Mouse (Mus musculus) heart, embryonic 14.5 days (tissue): ENCODE measurements around the gene Isg20. TPM values are rescaled to one million over a fixed set of nuclear protein-coding genes. Genes with fewer than 3 reads are reported as not detected.

ENCODE experiments used
- ATAC-seq: fragments of 200-750 bp; cut with Nextera tagmentation; 2 replicates; pipeline ENCODE4 v1.8.0; 2017; ENCODE audit warnings: low read depth, moderate TSS enrichment; ENCODE audit not compliant: insufficient number of reproducible peaks, insufficient read depth, low FRiP score
- H3K27ac ChIP-seq, 2 experiments: fragments of 200-500 bp in 1 of 2; fragments of 300-500 bp in 1 of 2; sonication (generic) in 1 of 2; replicated peaks in 1 of 2; 2 replicates each; pipeline ENCODE4 v1.5.1; 2012 to 2014; ENCODE audit warnings: low read depth in 2 of 2, low read length in 2 of 2, control low read depth in 1 of 2, mild to moderate bottlenecking in 1 of 2, mixed read lengths in 1 of 2; ENCODE audit not compliant: control insufficient read depth in 1 of 2, insufficient read depth in 1 of 2
- H3K27me3 ChIP-seq: fragments of 300-500 bp; sonication (generic); 2 replicates; pipeline ENCODE4 v1.6.1; 2014; ENCODE audit warnings: mild to moderate bottlenecking, low read length, control low read depth; ENCODE audit not compliant: control insufficient read depth, insufficient read depth
- H3K36me3 ChIP-seq: fragments of 300-500 bp; sonication (generic); 2 replicates; pipeline ENCODE4 v1.6.1; 2014; ENCODE audit warnings: mild to moderate bottlenecking, control low read depth, low read length, mixed read lengths; ENCODE audit not compliant: control insufficient read depth, insufficient read depth
- H3K4me1 ChIP-seq, 2 experiments: fragments of 200-500 bp in 1 of 2; fragments of 300-500 bp in 1 of 2; sonication (generic) in 1 of 2; 2 replicates each; pipeline ENCODE4 v1.6.1; 2012 to 2014; ENCODE audit warnings: low read length in 2 of 2, control low read depth in 1 of 2, mixed read lengths in 1 of 2; ENCODE audit not compliant: control insufficient read depth in 2 of 2, insufficient read depth in 2 of 2
- H3K4me2 ChIP-seq: fragments of 300-500 bp; sonication (generic); 2 replicates; pipeline ENCODE4 v1.6.1; 2014; ENCODE audit warnings: mild to moderate bottlenecking, low read length
- H3K4me3 ChIP-seq, 2 experiments: fragments of 200-500 bp in 1 of 2; fragments of 300-500 bp in 1 of 2; sonication (generic) in 1 of 2; 2 replicates each; pipeline ENCODE4 v1.5.1; 2012 to 2014; ENCODE audit warnings: low read length in 2 of 2, mild to moderate bottlenecking in 2 of 2, control low read depth in 1 of 2, low read depth in 1 of 2, moderate library complexity in 1 of 2; ENCODE audit not compliant: control insufficient read depth in 1 of 2, insufficient read depth in 1 of 2
- H3K9ac ChIP-seq: fragments of 300-500 bp; sonication (generic); 2 replicates; pipeline ENCODE4 v1.6.1; 2014; ENCODE audit warnings: mild to moderate bottlenecking, low read length
- H3K9me3 ChIP-seq: fragments of 300-500 bp; sonication (generic); 2 replicates; pipeline ENCODE4 v1.6.1; 2016; ENCODE audit warnings: low read length, control low read depth; ENCODE audit not compliant: control insufficient read depth
- WGBS: fragments of 180-500 bp; shearing (Covaris S2); extraction: QIAGEN DNeasy Blood & Tissue Kit; methylation state at CpG from one replicate; pipeline ENCODE4 v1.1.7; 2014; 5-methylcytosine and 5-hydroxymethylcytosine counted together
- polyA plus RNA-seq: library from polyadenylated mRNA; unstranded; fragments of >200 nt; fragmentation: Nextera tagmentation; extraction: Ambion mirVana; gene quantifications from 2 replicates; pipeline ENCODE4 v1.2.1, GENCODE M21; 2014

The Isg20 gene
- polyA plus RNA-seq, 1 experiment from 2014 or later, result 1.9 TPM

GRCm38 (mm10) chr7:78938957-78939602 lies 25.9 kb downstream of the Isg20 start:
- Histone ChIP-seq H3K4me1 (no peaks in the 10 kb centered on the region), H3K27ac (no peak overlapping the region), H3K4me3 (no peak overlapping the region), H3K4me2 (no peak overlapping the region), H3K9me3 (no peaks in the 10 kb centered on the region), H3K27me3 (no peaks in the 10 kb centered on the region), H3K36me3 (no peaks in the 10 kb centered on the region), H3K9ac (no peak overlapping the region)
- 49% methylated on average over 19 of the region's 19 CpGs for WGBS
- no peak for ATAC-seq

GRCm38 (mm10) chr7:78940971-78941370 lies 27.7 kb downstream of the Isg20 start:
- Histone ChIP-seq H3K36me3 (no peaks in the 10 kb centered on the region), H3K4me1 (no peaks in the 10 kb centered on the region), H3K4me2 (no peak overlapping the region), H3K27me3 (no peaks in the 10 kb centered on the region), H3K9ac (no peak overlapping the region), H3K9me3 (no peaks in the 10 kb centered on the region), H3K4me3 (no peak overlapping the region), H3K27ac (no peak overlapping the region)
- ATAC-seq, result no peak
- WGBS, result 54% methylated on average over 3 of the region's 3 CpGs

GRCm38 (mm10) chr7:78942544-78942943 lies 29.3 kb downstream of the Isg20 start:
- H3K4me1 ChIP-seq, result no peaks in the 10 kb centered on the region
- no peak overlapping the region for H3K27ac ChIP-seq
- H3K9ac ChIP-seq, result no peak overlapping the region
- no peaks in the 10 kb centered on the region for H3K36me3 ChIP-seq
- WGBS, result 70% methylated on average over 2 of the region's 2 CpGs
- H3K27me3 ChIP-seq, result no peaks in the 10 kb centered on the region
- no peak overlapping the region for H3K4me3 ChIP-seq
- H3K4me2 ChIP-seq, result no peak overlapping the region
- no peak for ATAC-seq
- no peaks in the 10 kb centered on the region for H3K9me3 ChIP-seq

GRCm38 (mm10) chr7:78953886-78954572 lies 40.8 kb downstream of the Isg20 start:
- Histone ChIP-seq H3K9me3 (no peaks in the 10 kb centered on the region), H3K4me3 (no peak overlapping the region), H3K27ac (no peak overlapping the region), H3K4me2 (peak overlapping the region; percentile 50), H3K4me1 (peaks cover 4 to 5% of the 10 kb centered on the region in 2 experiments; a peak in 3 of 4 replicates), H3K9ac (no peak overlapping the region), H3K27me3 (no peaks in the 10 kb centered on the region), H3K36me3 (no peaks in the 10 kb centered on the region)
- 28% methylated on average over 11 of the region's 11 CpGs for WGBS
- ATAC-seq, result no peak

GRCm38 (mm10) chr7:78954619-78955018 lies 41.4 kb downstream of the Isg20 start:
- Histone ChIP-seq H3K9ac (no peak overlapping the region), H3K4me2 (no peak overlapping the region), H3K9me3 (no peaks in the 10 kb centered on the region), H3K4me3 (no peak overlapping the region), H3K27ac (no peak overlapping the region), H3K36me3 (no peaks in the 10 kb centered on the region), H3K4me1 (peaks cover 4 to 5% of the 10 kb centered on the region in 2 experiments; a peak in 3 of 4 replicates), H3K27me3 (no peaks in the 10 kb centered on the region)
- ATAC-seq, result no peak
- WGBS, result 77% methylated on average over 6 of the region's 6 CpGs

GRCm38 (mm10) chr7:78955086-78955485 lies 41.9 kb downstream of the Isg20 start:
- no peak overlapping the region for H3K9ac ChIP-seq
- H3K4me2 ChIP-seq, result no peak overlapping the region
- no peak overlapping the region for H3K27ac ChIP-seq
- no peaks in the 10 kb centered on the region for H3K9me3 ChIP-seq
- ATAC-seq, result no peak
- no peaks in the 10 kb centered on the region for H3K27me3 ChIP-seq
- no peak overlapping the region for H3K4me3 ChIP-seq
- WGBS, result 80% methylated on average over 6 of the region's 6 CpGs
- peaks cover 4 to 5% of the 10 kb centered on the region in 2 experiments; a peak in 3 of 4 replicates for H3K4me1 ChIP-seq
- no peaks in the 10 kb centered on the region for H3K36me3 ChIP-seq

- Histone ChIP-seq H3K4me2 (no peak overlapping the region), H3K27me3 (no peaks in the 10 kb centered on the region), H3K4me3 (no peak overlapping the region), H3K9me3 (no peaks in the 10 kb centered on the region), H3K9ac (no peak overlapping the region), H3K4me1 (peaks cover 0 to 5% of the 10 kb centered on the region in 2 experiments; a peak in 2 of 4 replicates), H3K27ac (no peak overlapping the region), H3K36me3 (no peaks in the 10 kb centered on the region)
- no peak; the same call in 1 of the 2 replicates for ATAC-seq
- 79% methylated on average over 6 of the region's 6 CpGs for WGBS
These were observed 45.4 kb downstream of the Isg20 start for GRCm38 (mm10) chr7:78958499-78959073.
